Mouse (Mus musculus): Measurements from ENCODE around the gene Camk2d. TPM values are rescaled to one million over a fixed set of nuclear protein-coding genes. Genes with fewer than 3 reads are reported as not detected.

Gene Camk2d
- polyA plus RNA-seq, 1 experiment from 2014 or later: 7.4 TPM

DNA sequence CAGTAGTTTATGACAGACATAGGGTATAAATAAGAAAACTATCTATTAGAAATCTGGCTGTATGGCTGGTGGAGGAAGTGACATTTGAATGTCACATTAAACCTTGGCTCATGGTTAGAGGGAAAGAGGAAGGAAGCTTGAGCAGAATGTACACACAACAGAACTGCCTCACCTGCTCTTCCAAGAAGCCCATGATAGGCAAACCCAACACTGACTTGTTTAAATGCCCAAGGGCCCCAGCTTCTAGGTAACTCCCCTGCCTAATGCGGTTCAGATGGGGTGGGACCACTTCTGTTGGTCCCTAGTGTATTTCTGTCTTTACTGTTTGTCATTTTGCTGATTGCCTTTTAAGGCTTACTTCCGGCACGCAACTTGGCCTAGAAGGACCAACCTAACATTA lies 226.3 kb downstream of the Camk2d start:
- TF ChIP-seq CTCF (IDR thresholded peaks at IDR 0.05; ENCODE audit: low read depth) (no peak), EP300 (IDR thresholded peaks at IDR 0.05; ENCODE audit: low read depth) (no peak)
- no peaks in the 10 kb centered on the region for H3K9me3 ChIP-seq (ENCODE audit: low read length)
- H3K4me3 ChIP-seq (ENCODE audit: low read depth, low read length): no peak overlapping the region
- no peaks in the 10 kb centered on the region for H3K27me3 ChIP-seq (ENCODE audit: insufficient read depth, low read length)
- ATAC-seq (no peak), DNase-seq (no peak)
- 79% methylated on average over 3 of the region's 3 CpGs for WGBS (ENCODE audit: insufficient replicate concordance)
- no peaks in the 10 kb centered on the region for H3K4me1 ChIP-seq (ENCODE audit: insufficient read depth)
- H3K36me3 ChIP-seq (replicated peaks; ENCODE audit: insufficient read depth, low read length): no peaks in the 10 kb centered on the region
- H3K9ac ChIP-seq (replicated peaks): no peak overlapping the region
- no peak overlapping the region for H3K4me2 ChIP-seq (ENCODE audit: low read depth, low read length)
- H3K27ac ChIP-seq (ENCODE audit: low read depth): no peak overlapping the region

DNA sequence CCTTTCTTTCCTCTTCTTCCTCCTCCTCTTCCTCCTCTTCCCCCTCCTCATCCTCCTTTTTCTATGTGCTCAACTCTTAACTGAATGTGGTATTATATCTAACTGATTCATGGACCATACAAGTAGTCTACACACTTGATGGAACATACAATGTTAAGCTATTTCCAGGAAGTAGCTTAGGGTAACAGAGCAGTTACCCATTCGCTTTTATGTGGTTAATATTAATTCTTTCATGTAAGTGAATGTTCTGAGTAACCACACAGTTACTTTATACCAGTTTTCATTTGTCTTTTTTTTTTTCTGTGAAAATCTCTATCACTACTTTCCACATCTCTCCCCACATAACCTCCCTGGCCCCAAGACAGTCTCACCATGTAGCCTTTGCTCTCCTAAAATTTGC lies 228.8 kb downstream of the Camk2d start:
- TF ChIP-seq CTCF (IDR thresholded peaks at IDR 0.05; ENCODE audit: low read depth): no peak
- TF ChIP-seq EP300 (IDR thresholded peaks at IDR 0.05; ENCODE audit: low read depth): no peak
- Histone ChIP-seq H3K27ac (ENCODE audit: low read depth) (no peak overlapping the region), H3K9me3 (ENCODE audit: low read length) (no peaks in the 10 kb centered on the region), H3K4me2 (ENCODE audit: low read depth, low read length) (no peak overlapping the region), H3K9ac (replicated peaks) (no peak overlapping the region), H3K4me3 (ENCODE audit: low read depth, low read length) (no peak overlapping the region), H3K36me3 (replicated peaks; ENCODE audit: insufficient read depth, low read length) (no peaks in the 10 kb centered on the region), H3K4me1 (ENCODE audit: insufficient read depth) (no peaks in the 10 kb centered on the region), H3K27me3 (ENCODE audit: insufficient read depth, low read length) (no peaks in the 10 kb centered on the region)
- ATAC-seq: no peak
- 64% methylated on average over 1 of the region's 1 CpGs for WGBS (ENCODE audit: insufficient replicate concordance)
- DNase-seq: no peak

DNA sequence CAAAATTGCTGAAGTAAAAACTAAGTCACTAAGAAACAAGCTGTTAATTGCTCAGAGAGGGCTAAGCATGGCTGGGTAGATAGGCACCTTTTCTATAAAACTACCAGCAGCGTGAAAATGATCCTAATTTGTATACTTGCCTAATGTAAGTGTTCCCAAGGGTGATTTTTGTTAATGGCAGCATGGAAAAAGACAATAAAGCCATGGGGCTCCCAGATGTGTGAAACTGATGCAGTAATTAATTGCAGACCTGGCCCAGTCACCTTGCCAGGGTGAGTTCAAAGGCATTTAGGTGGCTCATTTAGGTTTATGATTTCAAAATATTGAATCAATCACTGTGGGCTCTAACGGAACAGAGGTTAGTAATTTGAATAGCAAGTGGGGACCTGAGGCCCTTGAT lies 230.1 kb downstream of the Camk2d start:
- Histone ChIP-seq H3K9ac (replicated peaks) (no peak overlapping the region), H3K4me3 (ENCODE audit: low read depth, low read length) (no peak overlapping the region), H3K27me3 (ENCODE audit: insufficient read depth, low read length) (no peaks in the 10 kb centered on the region), H3K9me3 (ENCODE audit: low read length) (no peaks in the 10 kb centered on the region), H3K36me3 (replicated peaks; ENCODE audit: insufficient read depth, low read length) (no peaks in the 10 kb centered on the region), H3K4me1 (ENCODE audit: insufficient read depth) (no peaks in the 10 kb centered on the region), H3K4me2 (ENCODE audit: low read depth, low read length) (no peak overlapping the region), H3K27ac (ENCODE audit: low read depth) (no peak overlapping the region)
- DNase-seq: no peak
- TF ChIP-seq EP300 (IDR thresholded peaks at IDR 0.05; ENCODE audit: low read depth): no peak
- TF ChIP-seq CTCF (IDR thresholded peaks at IDR 0.05; ENCODE audit: low read depth): no peak
- 82% methylated on average over 2 of the region's 2 CpGs for WGBS (ENCODE audit: insufficient replicate concordance)
- no peak for ATAC-seq

DNA sequence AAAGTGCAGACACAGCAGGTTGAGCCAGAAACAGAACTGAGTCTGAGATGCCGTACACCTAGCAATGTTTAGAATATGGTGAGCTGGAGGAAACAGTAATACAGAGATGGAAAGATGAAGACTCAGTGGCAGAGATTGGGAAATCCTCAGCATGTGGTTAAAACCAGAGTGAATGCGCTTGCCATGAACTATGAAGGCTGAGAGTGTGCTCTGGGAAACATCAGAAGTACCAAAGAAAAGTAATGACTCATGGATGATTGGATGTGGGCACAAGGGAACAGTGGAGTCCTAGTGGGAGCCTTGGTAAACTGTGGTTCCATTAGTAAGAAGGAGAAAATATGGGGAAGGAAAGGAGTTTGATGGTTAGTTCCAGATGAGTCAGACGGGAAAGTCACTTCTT lies 231.8 kb downstream of the Camk2d start:
- no peak overlapping the region for H3K4me3 ChIP-seq (ENCODE audit: low read depth, low read length)
- H3K27me3 ChIP-seq (ENCODE audit: insufficient read depth, low read length): no peaks in the 10 kb centered on the region
- H3K4me2 ChIP-seq (ENCODE audit: low read depth, low read length): no peak overlapping the region
- ATAC-seq (no peak), DNase-seq (no peak)
- no peak overlapping the region for H3K27ac ChIP-seq (ENCODE audit: low read depth)
- H3K4me1 ChIP-seq (ENCODE audit: insufficient read depth): no peaks in the 10 kb centered on the region
- no peaks in the 10 kb centered on the region for H3K9me3 ChIP-seq (ENCODE audit: low read length)
- TF ChIP-seq EP300 (IDR thresholded peaks at IDR 0.05; ENCODE audit: low read depth) (no peak), CTCF (IDR thresholded peaks at IDR 0.05; ENCODE audit: low read depth) (no peak)
- 79% methylated on average over 3 of the region's 3 CpGs for WGBS (ENCODE audit: insufficient replicate concordance)
- H3K36me3 ChIP-seq (replicated peaks; ENCODE audit: insufficient read depth, low read length): no peaks in the 10 kb centered on the region
- no peak overlapping the region for H3K9ac ChIP-seq (replicated peaks)

DNA sequence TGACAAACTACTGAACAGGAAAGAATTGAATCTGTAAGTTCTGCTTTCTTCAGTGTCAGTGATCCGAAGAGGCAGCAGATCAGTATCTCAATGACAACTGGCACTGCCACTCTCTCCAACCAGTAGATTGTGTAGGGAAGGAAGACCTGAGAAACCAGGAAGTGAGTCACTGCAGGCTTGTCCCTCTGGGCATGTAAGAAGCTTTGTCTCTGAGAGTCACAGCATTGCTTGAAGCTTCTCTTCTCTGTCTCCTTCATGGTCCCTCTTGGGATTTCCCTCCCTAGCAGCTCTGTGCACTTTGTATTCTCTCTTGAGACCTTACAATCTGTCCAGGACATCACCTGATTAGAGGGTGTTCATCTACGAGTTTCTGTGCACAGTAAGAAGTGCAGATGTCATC lies 233.7 kb downstream of the Camk2d start:
- TF ChIP-seq EP300 (IDR thresholded peaks at IDR 0.05; ENCODE audit: low read depth): no peak
- no peak for TF ChIP-seq CTCF (IDR thresholded peaks at IDR 0.05; ENCODE audit: low read depth)
- Histone ChIP-seq H3K4me1 (ENCODE audit: insufficient read depth) (no peaks in the 10 kb centered on the region), H3K9me3 (ENCODE audit: low read length) (no peaks in the 10 kb centered on the region), H3K36me3 (replicated peaks; ENCODE audit: insufficient read depth, low read length) (no peaks in the 10 kb centered on the region), H3K4me3 (ENCODE audit: low read depth, low read length) (no peak overlapping the region), H3K9ac (replicated peaks) (no peak overlapping the region), H3K27me3 (ENCODE audit: insufficient read depth, low read length) (no peaks in the 10 kb centered on the region), H3K27ac (ENCODE audit: low read depth) (no peak overlapping the region), H3K4me2 (ENCODE audit: low read depth, low read length) (no peak overlapping the region)
- WGBS (ENCODE audit: insufficient replicate concordance): 33% methylated on average over 2 of the region's 2 CpGs
- no peak for ATAC-seq
- no peak for DNase-seq

DNA sequence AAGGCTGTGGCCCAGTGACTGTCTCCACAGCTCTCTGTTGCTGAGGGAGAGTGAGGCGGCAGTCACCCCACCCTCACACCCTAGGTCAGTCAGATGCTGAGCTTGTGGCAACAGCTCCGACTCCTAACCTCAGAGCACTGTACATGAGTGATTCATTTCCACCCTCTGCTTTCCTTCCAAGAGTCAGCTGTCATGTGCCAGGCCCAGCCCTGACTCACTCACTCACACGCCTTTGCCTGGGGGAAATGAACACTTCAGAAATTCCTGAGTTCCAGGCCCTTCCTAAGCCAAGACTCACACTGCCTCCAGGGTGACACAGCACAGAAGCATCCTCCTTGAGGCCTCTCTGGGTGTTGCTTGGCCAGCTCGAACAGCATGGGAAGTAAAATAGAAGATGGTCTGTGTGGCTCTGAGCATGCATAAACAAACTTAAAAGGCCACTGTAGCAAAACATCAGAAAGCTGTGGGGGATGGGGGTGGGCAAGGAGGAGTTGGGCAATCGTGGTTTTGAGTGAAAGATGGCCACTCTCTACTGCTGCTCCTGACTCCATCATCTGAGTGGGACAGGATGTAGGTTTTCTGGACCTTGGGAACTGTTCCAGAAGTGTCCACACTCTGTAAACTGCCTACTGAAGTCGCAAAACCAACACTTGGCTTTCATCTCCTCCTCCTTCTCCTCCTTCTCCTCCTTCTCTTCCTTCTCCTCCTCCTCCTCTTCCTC lies 235.5 kb downstream of the Camk2d start:
- Histone ChIP-seq H3K27me3 (ENCODE audit: insufficient read depth, low read length) (no peaks in the 10 kb centered on the region), H3K4me2 (ENCODE audit: low read depth, low read length) (no peak overlapping the region), H3K4me1 (ENCODE audit: insufficient read depth) (no peaks in the 10 kb centered on the region), H3K27ac (ENCODE audit: low read depth) (no peak overlapping the region), H3K9ac (replicated peaks) (no peak overlapping the region), H3K4me3 (ENCODE audit: low read depth, low read length) (no peak overlapping the region), H3K9me3 (ENCODE audit: low read length) (no peaks in the 10 kb centered on the region), H3K36me3 (replicated peaks; ENCODE audit: insufficient read depth, low read length) (no peaks in the 10 kb centered on the region)
- DNase-seq (no peak), ATAC-seq (peak; percentile 63)
- WGBS (ENCODE audit: insufficient replicate concordance): 67% methylated on average over 6 of the region's 6 CpGs
- no peak for TF ChIP-seq EP300 (IDR thresholded peaks at IDR 0.05; ENCODE audit: low read depth)
- no peak for TF ChIP-seq CTCF (IDR thresholded peaks at IDR 0.05; ENCODE audit: low read depth)

All from liver, postnatal 0 days (tissue).